Mouse (Mus musculus) intestine, postnatal 0 days (tissue): ENCODE measurements around the gene Hist2h2aa2. TPM values are rescaled to one million over a fixed set of nuclear protein-coding genes. Genes with fewer than 3 reads are reported as not detected.

Experiments
- ATAC-seq: fragments of 200-750 bp; cut with Nextera tagmentation; 2 replicates; pipeline ENCODE4 v1.8.0; 2017; ENCODE audit warnings: mild to moderate bottlenecking, moderate TSS enrichment, moderate library complexity
- H3K27ac ChIP-seq: fragments of 300-500 bp; sonication (generic); 2 replicates; pipeline ENCODE4 v1.5.1; 2014; ENCODE audit warnings: mild to moderate bottlenecking, low read depth, low read length, moderate library complexity
- H3K27me3 ChIP-seq: fragments of 300-500 bp; sonication (generic); replicated peaks from 2 replicates; pipeline ENCODE4 v1.6.1; 2014; ENCODE audit warnings: low read length, mixed read lengths; ENCODE audit not compliant: control insufficient read depth, insufficient read depth
- H3K36me3 ChIP-seq: fragments of 300-500 bp; sonication (generic); 2 replicates; pipeline ENCODE4 v1.6.1; 2014; ENCODE audit warnings: mild to moderate bottlenecking, moderate library complexity; ENCODE audit not compliant: control insufficient read depth, insufficient read depth
- H3K4me1 ChIP-seq: fragments of 300-500 bp; sonication (generic); replicated peaks from 2 replicates; pipeline ENCODE4 v1.6.1; 2014; ENCODE audit warnings: antibody characterized with exemption, low read length, mixed read lengths; ENCODE audit not compliant: control insufficient read depth, insufficient read depth
- H3K4me2 ChIP-seq: fragments of 300-500 bp; sonication (generic); replicated peaks from 2 replicates; pipeline ENCODE4 v1.6.1; 2014; ENCODE audit warnings: low read depth, mild to moderate bottlenecking, moderate library complexity
- H3K4me3 ChIP-seq: fragments of 300-500 bp; sonication (generic); 2 replicates; pipeline ENCODE4 v1.5.1; 2014; ENCODE audit warnings: low read depth, low read length
- H3K9ac ChIP-seq: fragments of 300-500 bp; sonication (generic); 2 replicates; pipeline ENCODE4 v1.6.1; 2014; ENCODE audit warnings: mild to moderate bottlenecking, low read depth, low read length
- H3K9me3 ChIP-seq: fragments of 300-500 bp; sonication (generic); 2 replicates; pipeline ENCODE4 v1.6.1; 2016; ENCODE audit warnings: mixed run types; ENCODE audit not compliant: control insufficient read depth
- CTCF ChIP-seq: sonication (generic); IDR thresholded peaks from 2 replicates; pipeline ENCODE4 v1.5.1; 2016; ENCODE audit warnings: low read depth, mild to moderate bottlenecking, control low read depth, antibody characterized with exemption, moderate library complexity
- WGBS: fragments of 180-500 bp; shearing (Covaris S2); extraction: QIAGEN DNeasy Blood & Tissue Kit; methylation state at CpG from one replicate; pipeline ENCODE4 v1.1.7; 2014; 5-methylcytosine and 5-hydroxymethylcytosine counted together
- microRNA-seq: library from miRNA; unstranded; fragments of <30 nt; microRNA quantifications from one replicate; pipeline ENCODE4, GENCODE M21; 2016
- polyA plus RNA-seq: library from polyadenylated mRNA; unstranded; fragments of >200 nt; fragmentation: Nextera tagmentation; extraction: Ambion mirVana; gene quantifications from 2 replicates; pipeline ENCODE4 v1.2.1, GENCODE M21; 2015

The Hist2h2aa2 gene
- polyA plus RNA-seq, 1 experiment from 2014 or later = 87.4 TPM

- Histone ChIP-seq H3K4me1 (no peaks in the 10 kb centered on the region; the same call in 1 of the 2 replicates), H3K27me3 (no peaks in the 10 kb centered on the region), H3K4me3 (no peak overlapping the region), H3K9ac (no peak overlapping the region), H3K27ac (no peak overlapping the region), H3K9me3 (no peaks in the 10 kb centered on the region), H3K4me2 (no peak overlapping the region), H3K36me3 (no peaks in the 10 kb centered on the region)
- 93% methylated on average over 11 of the region's 11 CpGs for WGBS
- no peak; the same call in 1 of the 2 replicates for TF ChIP-seq CTCF
- no peak for ATAC-seq
These were observed 44.3 kb downstream of the Hist2h2aa2 start for GRCm38 (mm10) chr3:96195616-96196313.

- ATAC-seq = no peak
- Histone ChIP-seq H3K27ac (no peak overlapping the region), H3K36me3 (no peaks in the 10 kb centered on the region), H3K9me3 (no peaks in the 10 kb centered on the region), H3K9ac (no peak overlapping the region), H3K4me3 (no peak overlapping the region), H3K27me3 (no peaks in the 10 kb centered on the region), H3K4me2 (no peak overlapping the region), H3K4me1 (no peaks in the 10 kb centered on the region; the same call in 1 of the 2 replicates)
- TF ChIP-seq CTCF = no peak
- WGBS = 83% methylated on average over 10 of the region's 10 CpGs
These were observed 45.1 kb downstream of the Hist2h2aa2 start for GRCm38 (mm10) chr3:96194966-96195365.

- 61% methylated on average over 12 of the region's 12 CpGs for whole genome bisulfite sequencing
- no peak for TF ChIP-seq CTCF
- Histone ChIP-seq H3K4me1 (no peaks in the 10 kb centered on the region; the same call in 1 of the 2 replicates), H3K27me3 (no peaks in the 10 kb centered on the region), H3K27ac (no peak overlapping the region), H3K36me3 (no peaks in the 10 kb centered on the region), H3K4me2 (no peak overlapping the region), H3K9me3 (no peaks in the 10 kb centered on the region), H3K4me3 (no peak overlapping the region), H3K9ac (no peak overlapping the region)
- no peak for ATAC-seq
These were observed 47.1 kb downstream of the Hist2h2aa2 start for GRCm38 (mm10) chr3:96192977-96193376.

Small RNA genes lying within 50 kb of the gene (microRNA-seq; reads per million reads assigned to microRNA genes)
- gene Gm44492 (not detected), gene Gm47311 (not detected), gene Gm47313 (not detected)

Other genes starting within 250 kb of the Hist2h2aa2 start
- 18.9 and 23.8 TPM in 2 replicates for gene Plekho1, start 244.3 kb downstream of the Hist2h2aa2 start, polyA plus RNA-seq
- gene Vps45, start 181.8 kb downstream of the Hist2h2aa2 start, polyA plus RNA-seq = 22.5 and 27.1 TPM in 2 replicates
- 16.6 and 17.0 TPM in 2 replicates for gene Otud7b, start 135.7 kb downstream of the Hist2h2aa2 start, polyA plus RNA-seq
- 28.7 and 34.5 TPM in 2 replicates for gene Mtmr11, start 78.3 kb downstream of the Hist2h2aa2 start, polyA plus RNA-seq
- gene Sf3b4, start 67.9 kb downstream of the Hist2h2aa2 start, polyA plus RNA-seq = 63.5 and 66.8 TPM in 2 replicates
- 2.3 and 3.5 TPM in 2 replicates for gene Sv2a, start 59.1 kb downstream of the Hist2h2aa2 start, polyA plus RNA-seq
- gene Bola1, start 20.6 kb downstream of the Hist2h2aa2 start, polyA plus RNA-seq = 56.4 and 60.7 TPM in 2 replicates
- 0.42 TPM in 1 of 2 replicates, not detected in the other for gene Hist2h2ab, start 20.4 kb downstream of the Hist2h2aa2 start, polyA plus RNA-seq
- 2.3 and 3.4 TPM in 2 replicates for gene Hist2h2ac, start 19.4 kb downstream of the Hist2h2aa2 start, polyA plus RNA-seq
- 1.5 and 2.2 TPM in 2 replicates for gene Hist2h2be, start 19.2 kb downstream of the Hist2h2aa2 start, polyA plus RNA-seq
- 1.1 and 1.5 TPM in 2 replicates for gene Hist2h3c2, start 1.1 kb downstream of the Hist2h2aa2 start, polyA plus RNA-seq
- gene Hist2h2aa1, start 5.2 kb upstream of the Hist2h2aa2 start, polyA plus RNA-seq = 30.6 and 55.7 TPM in 2 replicates
- 0.42 and 1.1 TPM in 2 replicates for gene Hist2h3c1, start 6.4 kb upstream of the Hist2h2aa2 start, polyA plus RNA-seq
- 2.1 and 4.7 TPM in 2 replicates for gene Hist2h4, start 23.0 kb upstream of the Hist2h2aa2 start, polyA plus RNA-seq
- 13.3 and 19.9 TPM in 2 replicates for gene Hist2h3b, start 28.4 kb upstream of the Hist2h2aa2 start, polyA plus RNA-seq
- gene Hist2h2bb, start 29.5 kb upstream of the Hist2h2aa2 start, polyA plus RNA-seq = 2.3 and 3.9 TPM in 2 replicates
- gene Fcgr1, start 53.7 kb upstream of the Hist2h2aa2 start, polyA plus RNA-seq = 2.7 TPM in 2 replicates
- gene BC107364, start 212.0 kb upstream of the Hist2h2aa2 start, polyA plus RNA-seq = 0.54 and 0.56 TPM in 2 replicates